Mouse (Mus musculus) heart, adult 2 months (tissue): ENCODE data around the gene Agtpbp1. TPM values are rescaled to one million over a fixed set of nuclear protein-coding genes. Genes with fewer than 3 reads are reported as not detected.
"Not testable (repeated sequence)": the region's sequence is repeated elsewhere in the genome, so short reads cannot be mapped to it uniquely, and the experiment has no call there.

Source experiments
- DNase-seq, 2 experiments: peaks; one replicate each; pipeline ENCODE4 v3.0.0; 2021
- H3K27ac ChIP-seq: fragments of 200-600 bp; 2 replicates; pipeline ENCODE4 v1.8.1; 2022
- H3K27me3 ChIP-seq: fragments of 200-500 bp; 2 replicates; pipeline ENCODE4 v1.6.1; 2012; ENCODE audit warnings: mild to moderate bottlenecking, low read length, inconsistent platforms, mixed read lengths; ENCODE audit not compliant: control insufficient read depth, insufficient read depth
- H3K36me3 ChIP-seq: fragments of 200-500 bp; 2 replicates; pipeline ENCODE4 v1.6.1; 2012; ENCODE audit warnings: low read length, inconsistent platforms; ENCODE audit not compliant: control insufficient read depth, insufficient read depth
- H3K4me1 ChIP-seq: fragments of 200-500 bp; 2 replicates; pipeline ENCODE4 v1.6.1; 2011; ENCODE audit warnings: low read length; ENCODE audit not compliant: control insufficient read depth, insufficient read depth
- H3K4me3 ChIP-seq: fragments of 200-600 bp; 2 replicates; pipeline ENCODE4 v1.8.1; 2022
- H3K79me2 ChIP-seq: fragments of 200-500 bp; replicated peaks from 2 replicates; pipeline ENCODE4 v1.6.1; 2012; ENCODE audit warnings: mild to moderate bottlenecking, inconsistent platforms, low read length, moderate library complexity, mixed read lengths; ENCODE audit not compliant: control insufficient read depth, insufficient read depth
- H3K9ac ChIP-seq: fragments of 200-500 bp; 2 replicates; pipeline ENCODE4 v1.6.1; 2012; ENCODE audit warnings: low read depth, mild to moderate bottlenecking, control low read depth, inconsistent platforms, low read length, mixed read lengths
- CTCF ChIP-seq: fragments of 200-600 bp; IDR thresholded peaks from 2 replicates; pipeline ENCODE4 v1.8.1; 2022; ENCODE audit warnings: antibody characterized with exemption, mild to moderate bottlenecking, moderate library complexity
- EP300 ChIP-seq: fragments of 200-500 bp; IDR thresholded peaks from 2 replicates; pipeline ENCODE4 v1.6.1; 2011; ENCODE audit warnings: low read depth, low read length, control low read depth; ENCODE audit not compliant: insufficient read depth
- POLR2A ChIP-seq: fragments of 200-500 bp; IDR thresholded peaks from 2 replicates; pipeline ENCODE4 v1.6.1; 2011; ENCODE audit warnings: mild to moderate bottlenecking, low read depth, low read length, control low read depth; ENCODE audit not compliant: insufficient read depth
- WGBS: fragments of 180-500 bp; shearing (Covaris S2); methylation state at CpG from one replicate; pipeline ENCODE4 v1.1.7; 2018; 5-methylcytosine and 5-hydroxymethylcytosine counted together
- intact Hi-C: fragments of 180-260 bp; cut with DNase I; formaldehyde crosslinking; loops from one replicate; pipeline ENCODE4 v1.15.1; 2025
- polyA plus RNA-seq: library from polyadenylated mRNA; depleted of rRNA; stranded (reverse); fragments of >200 nt; gene quantifications from 2 replicates; pipeline ENCODE4 v1.2.3, GENCODE M21; 2012
- total RNA-seq, 2 experiments: library from RNA; stranded (reverse); gene quantifications; 2 replicates each; pipeline ENCODE4 v1.2.3; 2021

The Agtpbp1 gene
- total and polyA plus RNA-seq, 3 experiments: 27.9 to 173 (median 151) TPM

DNA sequence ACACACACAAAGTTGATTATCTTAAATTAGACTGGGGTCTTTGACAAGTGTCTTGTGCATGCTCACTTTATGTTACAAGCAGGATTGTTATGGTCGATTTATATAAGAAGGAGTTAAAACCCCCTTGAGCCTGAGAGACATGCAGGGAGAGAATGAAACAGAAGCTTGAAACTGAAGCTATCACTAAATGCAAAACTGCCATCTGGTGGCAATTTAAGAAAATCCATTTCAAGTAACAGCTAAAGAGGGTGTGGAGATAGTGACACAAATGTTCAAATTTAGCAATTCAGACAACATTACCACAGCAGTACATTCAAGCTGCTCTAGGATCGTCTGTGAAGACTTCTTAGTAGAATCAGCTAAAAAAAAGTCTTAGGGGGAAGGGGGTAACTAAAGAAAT lies 95.9 kb downstream of the Agtpbp1 start:
- WGBS: 24% methylated on average over 2 of the region's 2 CpGs
- H3K4me3 ChIP-seq: no peak overlapping the region
- H3K27ac ChIP-seq: peak overlapping the region; percentile 16
- no peaks in the 10 kb centered on the region for H3K36me3 ChIP-seq
- TF ChIP-seq CTCF (peak; percentile 63), EP300 (no peak)
- no peak overlapping the region for H3K9ac ChIP-seq
- H3K4me1 ChIP-seq: no peaks in the 10 kb centered on the region; the same call in 1 of the 2 replicates
- DNase-seq: no peak
- H3K79me2 ChIP-seq: no peaks in the 10 kb centered on the region
- intact Hi-C loops: no loop called here
- H3K27me3 ChIP-seq: no peaks in the 10 kb centered on the region

DNA sequence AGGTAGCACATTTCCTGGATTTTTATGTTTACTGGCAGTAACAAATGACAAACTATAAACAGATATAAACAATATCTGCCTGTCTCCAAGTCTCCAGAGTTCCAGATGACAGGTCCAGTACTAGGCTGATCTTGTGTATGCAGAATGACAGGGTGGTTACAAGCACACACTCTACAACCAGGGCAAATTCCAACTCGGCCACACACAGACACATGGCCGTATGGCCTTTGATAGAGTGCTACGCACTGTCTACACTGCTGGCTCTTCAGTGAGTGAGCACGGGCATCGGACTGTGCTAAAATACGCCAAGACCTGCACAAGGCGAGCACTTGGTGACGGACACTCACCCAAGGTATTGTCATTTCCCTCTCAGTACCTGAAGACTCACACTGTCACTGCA lies 97.7 kb downstream of the Agtpbp1 start:
- H3K27ac ChIP-seq: no peak overlapping the region
- H3K27me3 ChIP-seq: no peaks in the 10 kb centered on the region
- H3K4me3 ChIP-seq: no peak overlapping the region
- no peaks in the 10 kb centered on the region for H3K36me3 ChIP-seq
- DNase-seq: no peak
- no peaks in the 10 kb centered on the region; the same call in 1 of the 2 replicates for H3K4me1 ChIP-seq
- intact Hi-C loops: no loop called here
- no peak for TF ChIP-seq POLR2A
- no peak for TF ChIP-seq EP300
- TF ChIP-seq CTCF: no peak
- no peaks in the 10 kb centered on the region for H3K79me2 ChIP-seq
- H3K9ac ChIP-seq: no peak overlapping the region
- WGBS: 98% methylated on average over 8 of the region's 8 CpGs

DNA sequence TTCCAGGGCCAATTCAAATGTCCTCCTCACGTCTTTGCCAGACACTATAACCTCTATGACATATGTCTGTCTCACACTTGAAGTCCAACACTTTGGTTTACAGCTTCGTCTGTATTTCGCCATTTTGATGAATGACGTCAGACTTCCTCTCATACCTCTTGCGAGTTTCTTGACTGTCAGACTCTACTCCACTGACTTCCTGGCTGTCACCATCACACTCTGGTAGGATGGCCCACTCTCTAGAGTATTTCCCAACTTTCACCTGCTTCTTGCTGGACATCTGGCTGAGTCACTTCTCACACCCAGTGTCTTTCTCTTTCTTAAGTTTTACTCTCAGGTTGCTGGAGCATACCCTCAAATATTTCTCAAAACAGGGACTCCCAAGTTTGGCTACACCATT lies 98.8 kb downstream of the Agtpbp1 start:
- intact Hi-C loops: no loop called here

DNA sequence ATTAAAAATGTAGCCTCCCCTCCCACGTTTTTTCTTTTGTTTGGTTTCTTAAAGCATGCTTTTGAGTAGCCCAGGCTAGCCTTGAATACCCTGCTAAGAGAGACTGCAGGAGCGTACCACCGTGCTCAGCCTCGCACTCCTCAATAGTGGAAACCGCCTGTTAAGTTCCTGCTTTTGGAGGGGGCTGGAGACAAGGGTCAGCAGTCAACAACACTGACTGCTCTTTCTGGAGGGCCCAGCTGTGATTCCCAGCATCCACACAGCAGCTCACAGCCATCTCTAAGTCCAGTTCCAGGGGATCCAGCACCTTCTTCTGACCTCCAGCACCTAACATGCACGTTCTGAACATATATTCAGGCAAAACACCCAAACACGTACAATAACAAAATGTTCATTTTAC lies 99.6 kb downstream of the Agtpbp1 start:
- H3K9ac ChIP-seq: no peak overlapping the region
- no peaks in the 10 kb centered on the region for H3K27me3 ChIP-seq
- H3K79me2 ChIP-seq: no peaks in the 10 kb centered on the region
- no peak overlapping the region for H3K27ac ChIP-seq
- no peaks in the 10 kb centered on the region for H3K36me3 ChIP-seq
- intact Hi-C loops: no loop called here
- no peaks in the 10 kb centered on the region for H3K4me1 ChIP-seq
- DNase-seq: no peak
- TF ChIP-seq CTCF: no peak
- TF ChIP-seq EP300: no peak
- TF ChIP-seq POLR2A: no peak
- H3K4me3 ChIP-seq: no peak overlapping the region
- WGBS: 93% methylated on average over 7 of the region's 7 CpGs

More for the DNA sequence above, 98.8 kb downstream of the Agtpbp1 start:
- Histone ChIP-seq H3K4me1 (no peaks in the 10 kb centered on the region), H3K27ac (no peak overlapping the region), H3K36me3 (no peaks in the 10 kb centered on the region), H3K79me2 (no peaks in the 10 kb centered on the region), H3K27me3 (no peaks in the 10 kb centered on the region), H3K4me3 (no peak overlapping the region), H3K9ac (no peak overlapping the region)
- TF ChIP-seq POLR2A (no peak), EP300 (no peak), CTCF (no peak)
- no peak for DNase-seq
- WGBS: 86% methylated on average over 5 of the region's 5 CpGs

DNA sequence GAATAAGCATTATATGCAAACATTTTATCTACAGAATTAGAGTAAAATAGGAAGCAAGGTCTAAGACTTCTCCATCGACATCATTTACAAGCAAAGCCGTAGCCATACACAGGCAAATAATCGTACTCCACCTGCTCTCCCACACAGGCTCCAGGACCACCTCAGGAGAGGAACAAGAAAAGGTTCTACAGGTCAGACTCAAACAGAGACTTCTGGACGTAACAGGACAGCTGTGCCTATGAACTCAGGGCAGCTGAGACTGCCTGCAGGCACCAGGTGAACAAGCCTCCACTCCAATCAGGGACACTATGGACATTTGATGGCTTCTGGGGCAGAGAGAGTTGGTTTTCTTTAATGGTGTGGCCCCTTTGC lies 103.6 kb downstream of the Agtpbp1 start:
- no peak for DNase-seq
- intact Hi-C loops: no loop called here
- Histone ChIP-seq H3K4me1 (no peaks in the 10 kb centered on the region), H3K27me3 (no peaks in the 10 kb centered on the region), H3K9ac (no peak overlapping the region), H3K79me2 (no peaks in the 10 kb centered on the region), H3K27ac (no peak overlapping the region), H3K36me3 (no peaks in the 10 kb centered on the region), H3K4me3 (no peak overlapping the region)
- no peak for TF ChIP-seq EP300
- TF ChIP-seq POLR2A: no peak
- no peak for TF ChIP-seq CTCF
- 97% methylated on average over 4 of the region's 4 CpGs for WGBS

DNA sequence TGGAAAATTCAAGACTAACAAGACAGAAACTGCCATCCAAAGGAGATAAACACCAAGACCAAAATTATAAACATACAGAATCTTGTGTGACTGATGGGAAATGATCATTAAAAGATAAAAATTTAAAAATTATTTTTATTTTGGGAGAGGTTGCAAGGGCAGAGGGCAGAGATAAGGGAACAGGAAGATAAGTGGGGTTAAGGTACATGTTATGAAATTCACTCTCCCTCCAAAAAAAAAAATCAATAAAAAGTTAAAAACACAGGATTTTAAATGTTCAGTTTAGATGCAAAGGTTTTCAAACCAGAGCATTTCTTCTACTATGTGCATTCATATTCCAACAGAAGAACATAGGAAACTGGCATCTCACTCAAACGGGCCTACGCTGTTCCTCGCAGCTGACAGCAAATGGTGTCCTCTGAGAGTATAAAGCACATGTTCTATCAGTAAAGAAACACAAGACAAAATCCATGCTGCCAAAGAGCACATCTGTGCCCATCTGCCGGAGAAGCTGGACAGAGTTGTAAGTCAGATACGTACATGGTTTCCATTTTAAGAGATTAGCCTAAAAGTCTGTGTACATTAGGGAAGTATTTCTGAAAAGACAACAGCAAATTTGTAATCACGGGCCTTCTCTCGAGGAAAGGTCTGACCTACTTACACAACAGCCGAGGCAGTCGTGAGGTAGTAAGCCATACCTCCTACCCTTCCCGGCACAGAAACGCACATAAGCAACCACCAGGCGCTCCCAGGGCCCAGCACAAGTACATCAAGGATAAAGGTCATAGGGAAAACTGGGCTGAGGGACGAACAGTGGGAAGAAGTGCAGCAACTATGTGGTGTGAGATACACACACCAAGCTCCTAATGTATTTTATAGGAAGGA lies 104.2 kb downstream of the Agtpbp1 start:
- no peaks in the 10 kb centered on the region for H3K27me3 ChIP-seq
- no peaks in the 10 kb centered on the region for H3K4me1 ChIP-seq
- no peak for DNase-seq
- no peak for TF ChIP-seq CTCF
- no peak for TF ChIP-seq EP300
- TF ChIP-seq POLR2A: no peak
- no peak overlapping the region for H3K4me3 ChIP-seq
- intact Hi-C loops: no loop called here
- no peaks in the 10 kb centered on the region for H3K79me2 ChIP-seq
- H3K27ac ChIP-seq: no peak overlapping the region
- 88% methylated on average over 13 of the region's 13 CpGs for WGBS
- H3K9ac ChIP-seq: no peak overlapping the region
- H3K36me3 ChIP-seq: no peaks in the 10 kb centered on the region

DNA sequence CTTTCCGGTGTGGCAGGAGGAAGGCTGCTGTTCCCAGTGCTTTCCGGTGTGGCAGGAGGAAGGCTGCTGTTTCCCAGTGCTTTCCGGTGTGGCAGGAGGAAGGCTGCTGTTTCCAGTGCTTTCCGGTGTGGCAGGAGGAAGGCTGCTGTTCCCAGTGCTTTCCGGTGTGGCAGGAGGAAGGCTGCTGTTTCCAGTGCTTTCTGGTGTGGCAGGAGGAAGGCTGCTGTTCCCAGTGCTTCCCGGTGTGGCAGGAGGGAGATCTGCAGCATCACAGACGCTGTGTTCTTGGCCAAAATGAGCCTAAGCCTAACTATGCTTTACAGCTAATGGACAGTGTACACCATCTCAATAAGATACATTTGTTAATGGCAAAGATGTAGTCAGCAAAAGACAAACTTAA lies 107.1 kb downstream of the Agtpbp1 start:
- H3K79me2 ChIP-seq, H3K9ac ChIP-seq, H3K4me3 ChIP-seq, H3K27ac ChIP-seq, H3K27me3 ChIP-seq, DNase-seq, intact Hi-C loops, H3K36me3 ChIP-seq, H3K4me1 ChIP-seq: not testable (repeated sequence)
- WGBS: 57% methylated on average over 7 of the region's 7 CpGs
